Mouse (Mus musculus): ENCODE measurements around the gene Arf3.

- TF ChIP-seq USF1 (IDR thresholded peaks at IDR 0.05; ENCODE audit: low read depth) (no peak), POLR2A (IDR thresholded peaks at IDR 0.05; ENCODE audit: insufficient read length, low read depth) (no peak), TCF12 (IDR thresholded peaks at IDR 0.05; ENCODE audit: insufficient read depth, poor library complexity, severe bottlenecking) (no peak), E2F4 (IDR thresholded peaks at IDR 0.05; ENCODE audit: insufficient read depth) (no peak), CEBPB (IDR thresholded peaks at IDR 0.05; ENCODE audit: insufficient read depth, poor library complexity, severe bottlenecking) (no peak)
These were observed 66.8 kb downstream of the Arf3 start for GRCm38 (mm10) chr15:98696216-98696615.
